Mouse (Mus musculus): Measurements from ENCODE around the gene Tpra1.

The Tpra1 gene

DNA sequence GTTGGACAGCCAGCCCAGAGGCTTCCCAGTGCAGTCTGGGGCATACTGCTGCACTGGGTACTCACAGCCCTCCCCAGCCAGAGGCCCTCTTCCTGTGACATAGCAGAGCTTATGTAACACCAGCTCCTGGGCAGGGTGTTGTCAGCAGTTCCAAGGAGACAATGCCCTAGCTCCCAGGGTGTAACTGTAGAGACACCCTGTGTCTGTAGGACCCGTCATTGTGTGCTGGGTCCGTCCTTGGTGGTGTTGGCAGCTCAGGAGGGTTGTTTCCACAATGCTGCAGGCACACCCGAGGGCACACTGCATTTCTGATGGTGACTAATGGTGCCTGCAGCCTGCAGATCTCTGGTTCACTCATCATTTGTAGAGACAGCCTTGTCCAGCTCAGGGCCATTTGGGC lies 24.8 kb downstream of the Tpra1 start:
- in situ Hi-C loops (cut with MseI, MboI): loop anchor here in 1 of 2 experiments (5.0 kb wide), 1 partner anchor 80 kb away; no protein-coding TSS in a partner anchor

DNA sequence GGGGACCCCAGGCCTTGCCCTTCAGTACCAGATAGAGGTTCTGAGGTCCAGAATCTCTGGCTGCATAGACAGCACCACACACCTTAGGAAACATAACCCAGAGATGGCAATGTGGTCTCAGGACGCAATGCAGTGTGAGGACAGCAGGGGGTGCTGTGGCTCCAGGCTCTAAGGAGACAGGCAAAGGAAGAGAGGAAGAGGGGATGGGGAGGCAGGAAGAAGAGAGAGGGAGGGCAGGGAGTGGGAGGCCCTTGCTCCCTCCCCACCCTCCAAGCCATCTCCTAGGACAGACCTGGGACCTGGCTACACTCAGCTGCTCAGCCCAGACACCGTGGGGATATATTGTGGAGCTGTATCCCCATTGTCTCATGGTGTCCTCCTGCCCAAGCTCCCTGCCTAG lies 25.5 kb downstream of the Tpra1 start:
- in situ Hi-C loops (cut with MseI, MboI): loop anchor here in 1 of 2 experiments (5.0 kb wide), 1 partner anchor 80 kb away; no protein-coding TSS in a partner anchor

DNA sequence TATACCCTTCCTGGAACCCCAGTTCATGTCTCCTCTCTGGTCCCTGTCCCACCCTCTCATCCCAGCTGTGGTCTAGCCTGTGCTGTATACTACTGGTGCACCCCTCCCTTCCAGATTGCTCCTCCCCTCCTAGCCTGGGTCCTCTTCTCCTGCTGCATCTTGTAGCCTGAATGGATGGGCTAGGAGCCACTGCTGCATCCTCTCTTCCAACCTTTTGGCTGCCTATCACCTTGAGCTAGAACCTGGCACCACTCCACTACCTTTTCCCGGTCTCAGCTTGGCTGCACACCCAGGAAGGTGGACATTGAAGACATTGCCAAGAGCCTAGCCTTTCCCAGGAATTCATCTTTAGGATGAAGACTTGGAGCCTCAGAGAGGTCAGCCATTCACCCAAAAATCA lies 26.0 kb downstream of the Tpra1 start:
- in situ Hi-C loops (cut with MseI, MboI): loop anchor here in 1 of 2 experiments (5.0 kb wide), 1 partner anchor 79 kb away; no protein-coding TSS in a partner anchor

- in situ Hi-C loops (cut with MseI, MboI): loop anchor here in 1 of 2 experiments (5.0 kb wide), 1 partner anchor 79 kb away; no protein-coding TSS in a partner anchor
Measured at GRCm38 (mm10) chr6:88928576-88928975, 26.5 kb downstream of the Tpra1 start.

DNA sequence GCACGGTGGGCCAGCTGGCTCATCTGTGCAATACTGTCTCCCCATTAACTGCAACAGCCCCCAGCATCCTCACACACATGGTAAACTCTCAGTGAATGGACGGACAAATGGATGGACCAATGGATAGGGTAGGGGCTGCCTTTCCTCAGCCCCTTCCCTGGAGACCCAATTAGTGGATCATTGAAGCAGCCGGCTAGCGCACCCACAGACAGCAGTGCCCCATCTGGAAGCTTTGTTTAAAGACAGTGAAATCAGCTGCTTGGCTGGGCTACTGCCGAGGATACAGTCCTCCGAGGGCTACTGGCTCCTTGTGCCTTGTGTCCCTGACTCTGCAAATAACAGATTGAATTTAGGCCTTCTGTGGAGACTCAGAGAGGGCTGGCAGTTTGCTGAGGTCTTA lies 27.4 kb downstream of the Tpra1 start:
- in situ Hi-C loops (cut with MseI, MboI): loop anchor here in 1 of 2 experiments (5.0 kb wide), 1 partner anchor 78 kb away; no protein-coding TSS in a partner anchor

DNA sequence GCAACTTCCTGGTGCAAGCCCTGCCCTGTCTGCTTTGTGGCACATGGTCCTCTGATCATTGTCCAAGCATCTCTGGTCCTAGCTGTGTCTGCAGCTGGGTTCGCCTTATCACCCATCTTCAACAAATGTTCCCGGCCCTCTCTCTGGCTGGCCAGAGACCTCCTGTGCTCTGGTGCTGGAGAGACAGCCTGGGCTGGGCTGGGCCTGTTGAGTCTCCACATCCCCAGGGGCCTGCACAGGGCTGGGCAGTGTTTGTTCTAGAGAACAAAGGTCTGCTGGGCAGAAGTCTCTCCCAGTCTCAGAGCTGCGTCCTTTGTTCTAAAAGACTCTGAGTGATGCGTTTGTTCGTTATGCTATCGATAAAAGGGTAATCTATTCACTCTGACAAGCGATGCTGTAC lies 28.0 kb downstream of the Tpra1 start:
- in situ Hi-C loops (cut with MseI, MboI): loop anchor here in 1 of 2 experiments (10.0 kb wide), 1 partner anchor 625 kb away; no protein-coding TSS in a partner anchor

GRCm38 (mm10) chr6:88931449-88931848 lies 29.4 kb downstream of the Tpra1 start:
- in situ Hi-C loops (cut with MseI, MboI): loop anchor here in 1 of 2 experiments (10.0 kb wide), 1 partner anchor 623 kb away; no protein-coding TSS in a partner anchor

- in situ Hi-C loops (cut with MseI, MboI): loop anchor here in 1 of 2 experiments (10.0 kb wide), 1 partner anchor 621 kb away; no protein-coding TSS in a partner anchor
Measured at GRCm38 (mm10) chr6:88934132-88934531, 32.1 kb downstream of the Tpra1 start.

GRCm38 (mm10) chr6:88934816-88935215 lies 32.8 kb downstream of the Tpra1 start:
- in situ Hi-C loops (cut with MseI, MboI): loop anchor here in 1 of 2 experiments (10.0 kb wide), 1 partner anchor 620 kb away; no protein-coding TSS in a partner anchor

DNA sequence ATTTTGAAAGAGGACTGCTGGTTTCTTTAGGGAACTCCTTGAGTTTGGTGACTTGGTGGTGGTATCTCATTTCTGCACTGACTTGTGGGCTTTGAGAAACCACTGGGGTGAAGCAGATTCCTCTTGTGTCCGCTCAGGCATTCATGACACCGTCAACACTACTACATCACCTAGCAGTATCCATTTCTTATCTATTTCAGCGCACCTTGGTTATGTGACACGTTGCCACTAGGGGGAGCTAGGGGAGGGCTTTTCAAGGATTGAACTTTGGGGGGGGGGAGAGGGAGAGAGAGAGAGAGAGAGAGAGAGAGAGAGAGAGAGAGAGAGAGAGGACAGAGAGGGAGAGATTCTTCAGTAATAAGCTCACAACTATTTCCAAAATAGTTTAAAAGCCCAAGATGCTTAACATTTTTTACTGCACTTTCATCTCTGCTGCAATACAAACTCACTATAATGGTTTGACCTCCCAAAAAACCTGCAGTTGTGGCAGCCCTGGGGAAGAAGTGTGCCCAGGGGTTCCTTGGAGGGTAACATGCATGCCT lies 33.8 kb downstream of the Tpra1 start:
- in situ Hi-C loops (cut with MseI, MboI): loop anchor here in 1 of 2 experiments (10.0 kb wide), 1 partner anchor 619 kb away; no protein-coding TSS in a partner anchor

GRCm38 (mm10) chr6:88936342-88937213 lies 34.5 kb downstream of the Tpra1 start:
- in situ Hi-C loops (cut with MseI, MboI): loop anchor here in 1 of 2 experiments (10.0 kb wide), 1 partner anchor 618 kb away; no protein-coding TSS in a partner anchor

DNA sequence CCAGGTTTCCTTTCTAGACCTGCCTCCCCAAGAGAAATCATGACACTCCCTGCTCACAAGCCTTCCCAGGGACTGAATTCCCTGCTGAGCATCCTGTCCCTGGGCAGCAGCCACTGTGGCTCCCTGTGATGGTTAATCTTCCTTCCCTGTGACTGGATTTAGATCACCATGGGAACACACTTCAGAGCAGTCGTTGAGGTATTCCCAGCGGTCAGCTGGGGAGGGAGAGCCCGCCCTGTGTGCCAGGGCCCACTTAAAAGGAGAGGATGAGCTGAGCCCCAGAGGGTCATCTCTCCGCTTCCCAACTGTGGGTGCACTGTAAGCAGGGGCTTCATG lies 35.1 kb downstream of the Tpra1 start:
- in situ Hi-C loops (cut with MseI, MboI): loop anchor here in 1 of 2 experiments (10.0 kb wide), 1 partner anchor 618 kb away; no protein-coding TSS in a partner anchor

- in situ Hi-C loops (cut with MseI, MboI): loop anchor here in 1 of 2 experiments (10.0 kb wide), 1 partner anchor 617 kb away; no protein-coding TSS in a partner anchor
Measured at GRCm38 (mm10) chr6:88937971-88938663, 36.1 kb downstream of the Tpra1 start.

GRCm38 (mm10) chr6:88938664-88939055 lies 36.6 kb downstream of the Tpra1 start:
- in situ Hi-C loops (cut with MseI, MboI): loop anchor here in 1 of 2 experiments (10.0 kb wide), 1 partner anchor 616 kb away; no protein-coding TSS in a partner anchor

GRCm38 (mm10) chr6:88939281-88940089 lies 37.4 kb downstream of the Tpra1 start:
- in situ Hi-C loops (cut with MseI, MboI): loop anchor here in 1 of 2 experiments (10.0 kb wide), 1 partner anchor 615 kb away; no protein-coding TSS in a partner anchor

DNA sequence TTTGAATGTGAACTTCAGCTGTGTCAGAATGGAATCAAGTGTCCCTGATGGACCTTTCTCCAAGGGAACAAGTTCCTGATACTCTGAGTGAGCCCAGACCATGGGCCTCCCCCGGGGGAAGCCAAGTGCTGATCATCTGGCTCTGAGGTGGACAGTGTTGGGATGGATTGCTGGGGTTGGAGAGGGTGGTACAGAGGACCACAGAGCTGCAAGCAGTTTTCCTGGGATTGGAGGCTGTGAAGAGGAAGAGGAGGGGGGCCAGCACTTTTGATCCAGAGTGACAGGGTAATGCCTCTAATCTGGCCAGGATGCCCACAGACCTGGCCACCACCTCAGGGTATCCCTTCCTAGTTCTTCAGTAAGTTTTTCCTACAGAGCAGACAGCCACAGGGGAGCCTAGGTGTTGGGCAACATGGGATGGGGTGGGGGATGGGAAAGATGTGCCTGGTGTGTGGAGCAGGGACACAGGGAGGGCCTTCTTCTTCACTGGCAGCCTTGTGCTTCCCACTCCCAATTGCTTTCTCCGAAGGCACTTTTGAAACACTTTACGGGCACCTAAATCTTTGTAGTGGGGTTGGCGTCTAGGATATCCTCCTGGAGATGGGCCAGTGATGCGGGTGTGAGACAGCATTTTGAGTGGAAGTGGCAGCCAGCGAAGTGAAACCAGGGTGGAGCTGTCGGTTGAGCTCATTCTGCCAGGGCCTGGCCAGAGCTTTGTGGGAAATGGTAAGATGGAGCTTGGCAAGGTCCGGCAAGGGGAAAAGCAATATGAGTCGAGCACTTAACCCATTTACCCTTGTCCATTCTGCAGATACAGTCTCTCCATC lies 38.3 kb downstream of the Tpra1 start:
- in situ Hi-C loops (cut with MseI, MboI): no loop called here

DNA sequence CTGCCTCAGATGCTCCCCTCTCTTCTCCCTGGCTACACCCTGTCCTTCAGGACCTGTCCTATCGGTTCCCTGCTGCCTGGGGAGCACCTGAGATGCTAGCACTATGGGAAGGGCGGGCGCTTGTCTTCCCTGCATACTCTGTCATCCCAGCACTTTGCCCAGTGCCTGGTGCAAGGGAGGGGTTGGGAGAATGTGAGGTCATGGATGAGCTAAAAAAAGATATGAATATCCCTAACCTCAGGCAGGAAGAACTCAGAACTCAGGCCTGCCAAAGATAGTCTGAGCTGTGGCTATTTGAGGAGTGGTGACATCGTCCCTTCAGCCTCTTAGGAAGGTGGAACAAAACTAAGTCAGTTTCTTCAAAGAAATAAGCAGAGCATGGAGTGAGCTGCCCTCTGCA lies 39.6 kb downstream of the Tpra1 start:
- in situ Hi-C loops (cut with MseI, MboI): no loop called here

GRCm38 (mm10) chr6:88942595-88942994 lies 40.5 kb downstream of the Tpra1 start:
- in situ Hi-C loops (cut with MseI, MboI): no loop called here

DNA sequence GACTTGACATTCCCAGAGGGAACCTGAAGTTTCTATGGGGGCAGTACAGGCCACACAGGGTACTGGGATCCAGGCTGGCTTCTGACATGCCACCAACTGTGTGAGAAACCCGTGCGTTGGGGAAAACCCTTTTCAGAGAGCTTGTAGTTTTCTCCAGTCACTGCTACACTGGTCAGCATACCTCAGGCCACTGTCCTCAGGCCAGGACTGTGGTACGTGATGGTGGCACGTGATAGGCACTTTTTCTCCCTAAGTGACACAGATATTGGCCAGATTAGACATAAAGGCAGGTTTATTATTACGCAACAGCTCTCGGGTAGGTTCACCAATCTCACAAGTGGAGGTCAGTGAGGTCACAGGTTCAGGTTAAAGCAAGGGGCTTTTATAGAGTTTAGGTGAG lies 41.6 kb downstream of the Tpra1 start:
- in situ Hi-C loops (cut with MseI, MboI): no loop called here

GRCm38 (mm10) chr6:88946442-88946841 lies 44.4 kb downstream of the Tpra1 start:
- in situ Hi-C loops (cut with MseI, MboI): no loop called here
